Mouse (Mus musculus) kidney, adult 18-20 months (tissue): ENCODE measurements around the gene Slc4a4.

Experiments used
- DNase-seq: peaks from one replicate; pipeline ENCODE4 v3.0.0; 2021

The Slc4a4 gene

GRCm38 (mm10) chr5:88917221-88917620 is 30.6 kb downstream of the Slc4a4 start:
- no peak for DNase-seq

- no peak for DNase-seq
Measured at GRCm38 (mm10) chr5:88917630-88918029, 31.0 kb downstream of the Slc4a4 start.

GRCm38 (mm10) chr5:88918538-88918937 is 31.9 kb downstream of the Slc4a4 start:
- no peak for DNase-seq

GRCm38 (mm10) chr5:88925576-88925975 is 39.0 kb downstream of the Slc4a4 start:
- DNase-seq, result no peak

- peak; percentile 58 for DNase-seq
Measured at GRCm38 (mm10) chr5:88928201-88928916, 41.7 kb downstream of the Slc4a4 start.

GRCm38 (mm10) chr5:88929392-88930094 is 42.9 kb downstream of the Slc4a4 start:
- DNase-seq, result peak; percentile 92

GRCm38 (mm10) chr5:88930129-88930528 is 43.5 kb downstream of the Slc4a4 start:
- DNase-seq, result no peak

- no peak for DNase-seq
Measured at GRCm38 (mm10) chr5:88930611-88931010, 44.0 kb downstream of the Slc4a4 start.

GRCm38 (mm10) chr5:88931176-88931575 is 44.6 kb downstream of the Slc4a4 start:
- DNase-seq, result peak; percentile 23

GRCm38 (mm10) chr5:88933454-88933853 is 46.8 kb downstream of the Slc4a4 start:
- DNase-seq, result no peak

- no peak for DNase-seq
Measured at GRCm38 (mm10) chr5:88933946-88934345, 47.3 kb downstream of the Slc4a4 start.

GRCm38 (mm10) chr5:88938208-88938607 is 51.6 kb downstream of the Slc4a4 start:
- DNase-seq, result no peak

GRCm38 (mm10) chr5:88939151-88939550 is 52.5 kb downstream of the Slc4a4 start:
- DNase-seq, result no peak

GRCm38 (mm10) chr5:88939782-88940181 is 53.2 kb downstream of the Slc4a4 start:
- no peak for DNase-seq

GRCm38 (mm10) chr5:88941905-88942304 is 55.3 kb downstream of the Slc4a4 start:
- no peak for DNase-seq

- no peak for DNase-seq
Measured at GRCm38 (mm10) chr5:88945661-88946339, 59.2 kb downstream of the Slc4a4 start.

- DNase-seq, result no peak
Measured at GRCm38 (mm10) chr5:88950337-88950736, 63.7 kb downstream of the Slc4a4 start.

GRCm38 (mm10) chr5:88952757-88953577 is 66.3 kb downstream of the Slc4a4 start:
- DNase-seq, result no peak

- no peak for DNase-seq
Measured at GRCm38 (mm10) chr5:88957735-88958134, 71.1 kb downstream of the Slc4a4 start.

- DNase-seq, result no peak
Measured at GRCm38 (mm10) chr5:88958966-88959365, 72.3 kb downstream of the Slc4a4 start.

- no peak for DNase-seq
Measured at GRCm38 (mm10) chr5:88959412-88959811, 72.8 kb downstream of the Slc4a4 start.

GRCm38 (mm10) chr5:88960342-88961105 is 73.9 kb downstream of the Slc4a4 start:
- no peak for DNase-seq
